Mouse (Mus musculus) kidney, postnatal 14 days (tissue): ENCODE results near the gene Hoxd9.

Source experiments
- DNase-seq: peaks from one replicate; pipeline ENCODE4 v3.0.0; 2022; ENCODE audit warnings: mixed read lengths

Gene Hoxd9

GRCm38 (mm10) chr2:74697567-74698121, at the start of gene Hoxd9:
Gene Hoxd9, plus strand, starts transcription at chr2:74697727.
- peak; percentile 89 for DNase-seq

DNA sequence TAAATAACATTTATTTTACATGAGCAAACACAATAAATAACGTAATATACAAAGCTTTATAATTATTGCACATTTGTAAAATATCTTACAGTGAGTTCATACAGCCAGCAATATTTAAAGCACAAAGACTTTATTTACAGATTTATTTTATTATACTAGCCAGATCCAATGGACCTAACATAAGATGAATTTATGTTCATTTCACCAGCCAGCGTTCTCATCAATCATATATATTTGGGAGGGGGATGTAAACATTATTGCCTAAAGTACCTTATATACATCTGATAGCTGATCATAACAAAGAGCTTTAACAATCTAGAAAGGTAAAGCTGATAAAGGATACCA, 44.6 kb upstream of the Hoxd9 start:
- no peak for DNase-seq

- DNase-seq: no peak
These were observed 43.6 kb upstream of the Hoxd9 start for GRCm38 (mm10) chr2:74653781-74654535.

DNA sequence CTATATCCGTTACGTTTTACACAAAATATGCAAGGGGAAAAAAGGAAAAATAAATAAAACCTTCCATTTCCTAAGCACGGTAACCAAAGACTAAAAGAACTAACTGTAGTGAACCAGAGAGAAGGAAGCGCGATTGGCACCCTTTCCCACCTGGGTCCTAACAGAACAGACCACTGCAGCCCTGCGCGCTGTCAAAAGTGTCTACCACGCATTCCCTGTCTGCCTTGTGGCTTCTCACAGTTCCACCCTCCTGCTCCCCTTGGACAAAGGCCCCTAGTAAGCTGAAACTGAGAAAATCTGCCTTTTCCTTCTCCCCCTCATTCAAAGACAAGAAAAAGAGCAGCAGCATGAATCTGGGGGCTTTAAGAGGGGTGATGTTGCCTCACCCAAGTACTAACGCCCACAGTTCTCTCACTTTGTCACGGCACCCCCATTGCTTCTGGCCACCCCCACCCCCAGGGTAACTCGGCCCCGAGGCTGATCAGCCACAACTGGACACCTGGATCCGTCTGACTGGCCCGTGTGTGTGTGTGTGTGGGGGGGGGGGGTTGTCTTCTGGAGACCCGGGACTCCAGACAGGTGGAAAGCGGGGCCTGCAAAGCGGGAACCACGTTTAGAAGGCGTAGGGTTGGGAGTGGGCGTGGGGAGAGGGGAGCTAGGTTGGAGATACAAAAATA, 42.6 kb upstream of the Hoxd9 start:
- DNase-seq: no peak

DNA sequence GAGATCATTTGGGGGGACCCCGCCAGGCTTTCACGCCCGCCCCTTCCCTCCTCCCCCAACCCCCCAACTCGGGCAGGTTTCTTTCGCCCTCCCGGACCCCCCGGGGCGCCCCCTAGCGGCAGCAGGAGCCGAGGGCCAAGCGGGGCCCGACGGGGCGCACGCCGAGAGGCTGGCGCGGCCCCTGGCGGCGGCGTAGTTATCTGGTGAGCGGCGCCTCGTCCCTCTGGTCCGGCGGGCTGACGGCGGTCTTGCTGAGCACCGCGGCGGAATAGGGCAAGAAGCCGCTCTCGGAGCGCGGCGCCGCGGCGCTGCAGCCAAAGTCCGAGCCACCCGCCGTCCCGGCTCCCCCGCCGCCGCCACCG, 42.1 kb upstream of the Hoxd9 start:
- peak; percentile 62 for DNase-seq

DNA sequence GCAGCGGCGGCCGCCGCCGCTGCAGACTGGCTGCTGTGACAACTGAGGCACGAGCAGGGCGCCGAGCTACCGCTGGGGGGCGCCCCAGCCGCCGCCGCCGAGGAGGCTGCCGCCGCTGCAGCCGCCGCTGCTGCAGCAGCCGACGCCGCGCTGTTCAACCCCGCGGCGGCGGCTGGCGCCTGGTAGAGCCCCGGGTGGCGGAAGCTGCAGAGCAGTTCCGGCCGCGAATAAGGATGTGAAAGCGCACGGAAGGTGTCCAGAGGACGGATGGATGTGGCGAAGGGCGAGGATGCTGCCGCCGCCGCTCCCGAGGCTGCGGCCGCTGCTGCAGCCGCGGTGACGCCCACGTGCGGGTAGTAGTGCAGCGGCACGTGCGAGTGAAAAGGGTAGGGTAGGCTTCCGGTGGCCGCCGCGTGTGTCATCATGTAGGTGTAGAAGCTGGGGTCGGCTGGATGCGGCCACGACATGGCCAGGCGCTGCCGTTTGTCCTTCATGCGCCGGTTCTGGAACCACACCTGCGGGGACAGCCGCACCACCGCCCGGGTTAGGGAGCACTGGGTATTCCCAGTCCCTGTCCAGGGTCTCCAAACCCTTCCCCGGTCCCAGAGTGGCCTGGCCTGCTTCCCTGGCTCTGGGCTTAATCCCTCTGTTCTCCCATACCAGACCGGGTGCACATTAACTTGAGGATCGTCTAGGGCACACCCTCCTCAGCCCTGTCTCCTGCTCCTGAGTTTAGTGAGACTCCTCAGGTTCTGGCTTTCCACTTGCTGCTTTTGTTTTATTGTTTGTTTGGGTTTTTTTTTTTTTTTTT, 41.5 kb upstream of the Hoxd9 start:
- no peak for DNase-seq

- DNase-seq: no peak
These were observed 40.9 kb upstream of the Hoxd9 start for GRCm38 (mm10) chr2:74656632-74657021.

- DNase-seq: no peak
These were observed 40.1 kb upstream of the Hoxd9 start for GRCm38 (mm10) chr2:74657251-74658023.

DNA sequence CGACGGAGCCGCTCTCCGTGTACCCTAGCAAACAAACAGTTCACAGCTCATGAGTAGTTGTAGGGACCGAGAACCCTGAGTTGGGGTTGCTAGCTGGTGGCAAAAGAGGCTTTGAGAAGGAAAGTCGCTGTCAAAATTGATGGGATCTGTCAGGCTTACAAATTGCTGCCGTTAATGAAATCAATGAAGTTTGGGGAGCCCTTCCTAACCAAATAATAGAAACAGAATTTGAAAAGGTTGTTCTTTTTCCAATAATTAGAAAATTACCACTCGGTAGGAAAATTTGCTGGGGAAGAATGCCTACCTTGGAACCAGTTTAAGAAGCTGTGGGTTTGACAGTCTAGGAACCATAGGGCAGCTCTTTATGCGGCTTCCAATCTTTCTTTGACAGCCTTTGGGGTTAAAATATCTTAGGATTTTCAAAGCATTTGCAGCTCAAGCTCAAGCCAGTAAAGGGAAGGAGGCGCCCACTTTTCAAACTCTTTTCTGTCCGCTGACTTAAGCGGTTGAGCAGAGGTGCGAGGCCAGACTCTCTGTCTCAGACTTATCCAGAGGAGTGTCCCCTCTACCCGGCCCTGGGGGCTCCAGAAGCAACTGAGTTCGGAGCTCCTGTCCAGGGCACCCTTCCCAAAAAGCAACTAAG, 39.4 kb upstream of the Hoxd9 start:
- no peak for DNase-seq

GRCm38 (mm10) chr2:74658667-74659371, 38.7 kb upstream of the Hoxd9 start:
- DNase-seq: no peak

GRCm38 (mm10) chr2:74659507-74660005, 38.0 kb upstream of the Hoxd9 start, which contains the start of gene Evx2:
Gene Evx2, minus strand, starts transcription at chr2:74659557.
- no peak for DNase-seq

DNA sequence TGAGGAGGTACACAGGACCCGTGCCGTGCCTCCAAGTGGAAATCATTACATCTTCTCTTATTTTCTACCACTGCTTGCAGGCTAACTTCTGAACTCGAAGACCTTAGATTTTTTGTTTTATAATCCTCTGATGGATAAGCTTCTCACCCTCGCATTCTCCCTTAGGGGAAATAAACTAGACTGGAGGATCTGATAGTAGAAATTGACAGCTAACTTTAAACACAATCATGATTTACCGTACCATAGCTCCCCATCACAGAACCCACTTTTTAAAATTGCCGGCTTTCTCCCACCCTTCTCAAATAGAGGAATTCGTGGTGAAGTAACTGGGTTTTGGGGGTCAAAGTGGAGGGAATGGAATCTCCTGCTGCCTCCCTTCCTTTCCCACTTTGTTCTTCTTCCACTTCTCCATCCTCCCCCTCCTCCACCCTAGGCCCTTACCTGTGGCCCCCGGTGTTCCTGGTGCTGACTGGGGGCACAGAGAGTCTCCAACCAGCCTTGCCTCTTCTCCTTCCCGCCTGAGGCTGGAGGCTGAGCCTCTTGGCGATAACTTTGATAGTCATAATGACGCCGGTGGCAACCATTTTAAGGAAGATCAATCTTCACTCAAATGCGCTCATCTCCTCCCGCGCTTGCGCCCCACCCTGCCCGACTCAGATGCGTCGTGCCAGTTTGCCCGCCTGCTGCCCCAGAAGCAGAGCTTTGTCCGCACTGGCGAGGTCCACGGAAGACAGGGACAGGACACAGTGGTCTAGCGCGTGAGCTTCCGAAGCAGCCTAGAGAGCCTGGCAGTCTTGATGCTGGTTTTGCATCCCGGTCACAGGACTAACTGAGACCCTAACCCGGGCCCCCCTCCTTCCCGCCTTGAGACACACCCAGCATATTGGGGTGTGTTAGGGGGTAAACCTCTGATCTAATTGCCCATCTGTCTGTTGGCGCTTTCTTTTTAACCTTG, 36.8 kb upstream of the Hoxd9 start:
- DNase-seq: no peak

- DNase-seq: peak; percentile 54
These were observed 35.8 kb upstream of the Hoxd9 start for GRCm38 (mm10) chr2:74661685-74662084.

DNA sequence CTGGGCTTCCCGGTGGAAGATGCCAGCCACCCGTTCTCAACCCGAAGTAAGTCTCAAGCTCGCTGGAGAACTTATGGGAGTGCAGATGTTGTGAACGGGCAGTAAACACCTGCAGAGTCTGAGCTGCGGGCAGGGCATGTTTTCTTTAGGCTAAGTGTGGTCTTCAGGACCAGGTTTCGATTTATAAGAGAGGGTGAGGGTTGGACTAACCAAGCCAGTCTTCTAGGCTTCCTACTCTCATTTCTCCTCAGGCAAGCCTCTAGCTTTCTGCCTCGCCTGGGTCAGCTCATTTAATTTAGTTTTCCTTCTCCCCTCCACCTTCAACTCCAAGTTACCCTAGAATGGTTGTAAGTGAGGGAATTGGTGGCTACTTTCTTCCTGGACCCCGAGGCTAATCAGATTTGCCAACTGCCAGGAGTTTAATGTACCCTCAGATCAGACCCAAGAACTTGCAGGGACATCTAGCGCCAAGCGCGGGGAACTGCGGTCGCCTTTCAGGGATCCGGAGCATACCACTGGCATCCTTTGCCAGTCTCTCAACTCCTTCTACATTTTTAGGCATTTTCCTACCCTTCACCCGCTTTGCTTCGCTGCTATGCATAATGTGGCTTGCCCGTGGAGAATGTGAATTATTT, 34.1 kb upstream of the Hoxd9 start:
- peak; percentile 73 for DNase-seq

DNA sequence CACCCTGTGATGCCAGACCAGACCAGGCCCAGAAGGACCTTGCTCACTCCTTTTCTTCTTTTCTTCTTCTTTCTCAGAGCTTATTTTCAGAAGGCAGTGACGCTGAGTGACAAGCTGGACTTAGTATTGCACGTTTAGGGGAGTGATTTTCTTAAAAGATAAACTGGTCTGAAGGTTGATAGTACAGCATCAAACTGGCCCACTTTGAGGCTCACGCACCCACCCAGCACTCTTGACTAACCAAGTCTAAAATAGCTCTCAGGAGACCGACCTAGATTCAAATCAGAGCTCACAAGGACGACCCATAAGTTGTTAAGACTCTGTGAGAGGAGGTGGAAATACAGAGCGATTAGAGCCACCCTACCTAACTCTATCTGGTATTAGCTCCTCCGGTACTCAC, 31.1 kb upstream of the Hoxd9 start:
- DNase-seq: no peak

- DNase-seq: no peak
These were observed 30.2 kb upstream of the Hoxd9 start for GRCm38 (mm10) chr2:74667191-74667841.

- no peak for DNase-seq
These were observed 29.6 kb upstream of the Hoxd9 start, which contains the start of gene Hoxd13 for GRCm38 (mm10) chr2:74667842-74668357. Gene Hoxd13, plus strand, starts transcription at chr2:74668310.

GRCm38 (mm10) chr2:74668370-74669229, 28.9 kb upstream of the Hoxd9 start:
- DNase-seq: peak; percentile 36
